Mouse (Mus musculus): ENCODE measurements around the gene Dcxr. TPM values are rescaled to one million over a fixed set of nuclear protein-coding genes. Genes with fewer than 3 reads are reported as not detected.

Gene Dcxr
- polyA plus RNA-seq, 1 experiment from 2014 or later, result 16.7 TPM

DNA sequence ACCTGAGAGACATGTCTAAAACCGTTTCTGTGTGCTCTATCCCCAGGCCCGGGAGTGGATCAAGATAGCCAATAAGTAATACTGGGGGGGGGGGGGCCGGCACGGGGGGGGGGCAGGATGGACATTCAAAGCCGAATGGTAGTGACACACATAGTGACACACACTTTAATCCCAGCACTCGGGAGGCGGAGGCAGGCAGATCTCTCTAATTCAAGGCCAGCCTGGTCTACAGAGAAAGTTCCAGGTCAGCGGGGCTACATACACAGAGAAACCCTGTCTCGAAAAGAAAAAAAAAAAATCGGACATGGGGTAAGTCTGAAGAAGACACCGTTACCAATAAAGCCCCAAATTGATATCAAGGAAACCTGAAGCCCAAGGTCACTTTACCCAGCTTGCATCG, 483 bp upstream of the Dcxr start:
- no peak overlapping the region for H3K4me3 ChIP-seq
- peaks cover 5% of the 10 kb centered on the region; the same call in 1 of the 2 replicates for H3K36me3 ChIP-seq
- no peaks in the 10 kb centered on the region for H3K9me3 ChIP-seq
- H3K27ac ChIP-seq, result no peak overlapping the region
- H3K4me1 ChIP-seq, result peaks cover 16% of the 10 kb centered on the region
- ATAC-seq (ENCODE audit: low FRiP score, low read depth), result no peak
- no peak overlapping the region for H3K9ac ChIP-seq
- peak overlapping the region; percentile 92 for H3K4me2 ChIP-seq (replicated peaks)
- peaks cover 12% of the 10 kb centered on the region; the same call in 1 of the 2 replicates for H3K27me3 ChIP-seq (replicated peaks)
- WGBS, result 63% methylated on average over 12 of the region's 12 CpGs

DNA sequence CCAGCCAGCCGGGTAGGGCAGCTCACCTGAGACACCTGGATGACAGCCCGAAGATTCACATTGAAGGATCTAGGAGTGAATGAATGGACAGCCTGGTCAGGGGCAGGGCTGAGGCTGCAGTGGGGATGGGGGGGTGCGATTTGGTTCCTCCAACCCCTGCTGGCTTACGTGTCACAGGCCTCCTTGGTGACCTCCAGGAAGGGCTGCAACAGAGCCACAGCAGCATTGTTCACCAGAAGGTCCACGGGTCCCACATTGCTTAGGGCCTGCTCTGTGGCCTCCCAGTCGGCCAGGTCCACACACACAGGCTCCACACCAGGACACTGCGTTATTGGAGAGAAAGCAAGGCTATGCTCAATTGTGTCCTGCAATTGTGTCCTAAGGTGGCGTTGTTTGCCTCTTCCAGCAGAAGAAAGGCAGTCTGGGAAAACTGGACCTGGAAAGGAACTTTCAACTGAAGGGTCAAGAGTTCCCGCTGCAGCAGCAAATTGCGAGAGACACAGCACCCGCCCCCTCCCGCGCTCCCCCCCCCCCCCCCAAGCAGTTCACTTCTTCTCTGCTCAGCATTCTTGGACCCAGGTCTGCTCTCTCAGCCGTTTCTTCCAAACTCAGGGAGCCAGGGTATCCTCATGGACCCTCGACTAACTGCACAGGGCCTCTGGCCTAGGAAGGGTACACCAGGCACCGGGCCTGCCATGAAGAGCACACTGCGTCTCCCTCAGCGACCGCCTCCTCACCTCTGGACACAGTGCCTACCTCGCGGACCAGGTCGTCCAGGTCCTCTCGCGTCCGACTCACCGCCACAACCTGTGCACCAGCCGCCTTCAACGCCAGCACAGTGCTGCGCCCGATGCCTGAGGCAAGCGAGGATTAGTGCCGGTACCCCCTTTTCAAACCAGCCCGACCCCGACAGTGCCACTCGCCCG, 575 bp downstream of the Dcxr start:
- Histone ChIP-seq H3K4me1 (peaks cover 23% of the 10 kb centered on the region), H3K4me3 (peak overlapping the region; percentile 53), H3K36me3 (peaks cover 5% of the 10 kb centered on the region; the same call in 1 of the 2 replicates), H3K9ac (peak overlapping the region; percentile 63), H3K4me2 (replicated peaks) (peak overlapping the region; percentile 92), H3K27me3 (replicated peaks) (peaks cover 22% of the 10 kb centered on the region; the same call in 1 of the 2 replicates), H3K27ac (no peak overlapping the region), H3K9me3 (no peaks in the 10 kb centered on the region)
- peak; percentile 43 for ATAC-seq (ENCODE audit: low FRiP score, low read depth)
- 16% methylated on average over 36 of the region's 36 CpGs for WGBS

DNA sequence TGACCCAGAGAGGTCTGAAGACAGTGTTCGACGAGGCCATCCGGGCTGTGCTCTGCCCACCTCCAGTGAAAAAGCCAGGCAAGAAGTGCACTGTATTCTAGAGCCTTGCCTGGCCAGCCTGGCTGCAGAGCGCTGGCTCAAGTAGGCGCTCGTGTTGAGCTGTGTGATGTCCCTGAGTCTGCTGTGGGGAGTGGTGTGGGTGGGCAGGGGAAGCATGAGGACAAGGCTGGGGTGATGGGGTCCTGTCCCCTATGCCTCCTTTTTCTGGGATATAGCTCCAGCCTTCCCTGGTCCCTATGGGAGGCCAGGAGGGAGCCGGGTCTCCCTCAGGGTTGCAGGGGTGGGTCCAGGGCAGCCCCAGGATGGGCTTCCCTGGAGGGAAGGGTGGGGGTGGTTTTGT, 3.6 kb downstream of the Dcxr start:
- no peak for ATAC-seq (ENCODE audit: low FRiP score, low read depth)
- Histone ChIP-seq H3K4me3 (no peak overlapping the region), H3K27me3 (replicated peaks) (peaks cover 18% of the 10 kb centered on the region; the same call in 1 of the 2 replicates), H3K36me3 (peaks cover 22% of the 10 kb centered on the region), H3K4me2 (replicated peaks) (no peak overlapping the region), H3K9ac (0 out of 2 replicates have a peak overlapping the region, but pooled peaks have one; percentile 4), H3K9me3 (no peaks in the 10 kb centered on the region), H3K27ac (no peak overlapping the region), H3K4me1 (peaks cover 26% of the 10 kb centered on the region)
- 84% methylated on average over 7 of the region's 7 CpGs for WGBS

DNA sequence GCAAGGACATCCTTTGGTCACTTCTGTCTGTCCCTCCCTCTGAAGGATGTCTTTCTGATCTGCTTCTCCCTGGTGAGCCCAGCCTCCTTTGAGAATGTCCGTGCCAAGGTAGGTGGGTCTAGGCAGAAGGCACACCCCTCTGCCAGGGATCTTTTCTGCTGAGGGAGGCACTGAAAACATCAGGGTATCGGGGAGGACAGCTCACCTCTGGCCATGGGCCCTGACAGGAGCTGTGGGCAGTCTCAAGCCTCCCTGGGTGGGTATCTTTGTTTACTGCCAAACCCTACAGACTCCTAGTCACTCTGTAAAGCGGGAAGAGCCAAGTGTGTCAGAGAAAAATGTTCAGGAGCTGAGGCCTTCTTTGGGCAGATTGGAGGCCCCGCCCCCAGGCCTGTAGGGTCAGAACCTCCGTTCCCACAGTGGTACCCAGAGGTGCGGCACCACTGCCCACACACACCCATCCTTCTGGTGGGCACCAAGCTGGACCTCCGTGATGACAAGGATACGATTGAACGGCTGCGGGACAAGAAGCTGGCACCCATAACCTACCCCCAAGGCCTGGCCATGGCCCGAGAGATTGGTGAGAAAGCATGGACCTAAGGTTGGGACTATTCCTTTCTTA, 4.2 kb downstream of the Dcxr start:
- peaks cover 17% of the 10 kb centered on the region; the same call in 1 of the 2 replicates for H3K27me3 ChIP-seq (replicated peaks)
- H3K36me3 ChIP-seq, result peaks cover 28% of the 10 kb centered on the region
- H3K27ac ChIP-seq, result no peak overlapping the region
- 86% methylated on average over 11 of the region's 11 CpGs for WGBS
- peak overlapping the region; percentile 99 for H3K4me2 ChIP-seq (replicated peaks)
- no peaks in the 10 kb centered on the region for H3K9me3 ChIP-seq
- H3K9ac ChIP-seq, result 0 out of 2 replicates have a peak overlapping the region, but pooled peaks have one; percentile 4
- H3K4me1 ChIP-seq, result peaks cover 26% of the 10 kb centered on the region
- H3K4me3 ChIP-seq, result no peak overlapping the region
- ATAC-seq (ENCODE audit: low FRiP score, low read depth), result no peak

DNA sequence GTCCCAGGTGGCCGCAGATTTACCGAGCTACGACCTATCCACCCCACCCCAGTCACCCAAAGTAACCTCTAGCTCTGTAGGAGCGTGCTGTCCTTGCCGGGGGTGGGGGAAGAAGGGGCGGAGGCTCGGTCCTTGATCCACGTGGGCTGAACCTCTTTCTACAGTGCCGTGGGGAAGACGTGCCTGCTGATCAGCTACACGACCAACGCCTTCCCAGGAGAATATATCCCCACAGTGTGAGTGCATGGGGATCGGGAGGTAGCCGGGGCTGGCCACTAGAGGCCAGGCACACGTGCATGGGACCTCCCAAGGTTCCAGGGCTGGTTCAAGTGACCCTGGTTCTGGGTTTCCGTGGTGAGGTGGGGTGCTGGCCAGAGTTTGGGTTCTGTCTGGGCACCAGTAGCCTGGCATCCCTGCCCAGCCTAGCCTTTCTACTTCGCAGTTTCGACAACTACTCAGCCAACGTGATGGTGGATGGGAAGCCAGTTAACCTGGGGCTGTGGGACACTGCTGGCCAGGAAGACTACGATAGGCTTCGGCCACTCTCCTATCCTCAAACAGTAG, 4.9 kb downstream of the Dcxr start:
- Histone ChIP-seq H3K4me3 (peak overlapping the region; percentile 67), H3K4me2 (replicated peaks) (peak overlapping the region; percentile 99), H3K9me3 (no peaks in the 10 kb centered on the region), H3K9ac (peak overlapping the region; percentile 87), H3K27me3 (replicated peaks) (peaks cover 17% of the 10 kb centered on the region; the same call in 1 of the 2 replicates), H3K36me3 (peaks cover 36% of the 10 kb centered on the region), H3K4me1 (peaks cover 26% of the 10 kb centered on the region), H3K27ac (no peak overlapping the region)
- no peak for ATAC-seq (ENCODE audit: low FRiP score, low read depth)
- 19% methylated on average over 21 of the region's 21 CpGs for WGBS

DNA sequence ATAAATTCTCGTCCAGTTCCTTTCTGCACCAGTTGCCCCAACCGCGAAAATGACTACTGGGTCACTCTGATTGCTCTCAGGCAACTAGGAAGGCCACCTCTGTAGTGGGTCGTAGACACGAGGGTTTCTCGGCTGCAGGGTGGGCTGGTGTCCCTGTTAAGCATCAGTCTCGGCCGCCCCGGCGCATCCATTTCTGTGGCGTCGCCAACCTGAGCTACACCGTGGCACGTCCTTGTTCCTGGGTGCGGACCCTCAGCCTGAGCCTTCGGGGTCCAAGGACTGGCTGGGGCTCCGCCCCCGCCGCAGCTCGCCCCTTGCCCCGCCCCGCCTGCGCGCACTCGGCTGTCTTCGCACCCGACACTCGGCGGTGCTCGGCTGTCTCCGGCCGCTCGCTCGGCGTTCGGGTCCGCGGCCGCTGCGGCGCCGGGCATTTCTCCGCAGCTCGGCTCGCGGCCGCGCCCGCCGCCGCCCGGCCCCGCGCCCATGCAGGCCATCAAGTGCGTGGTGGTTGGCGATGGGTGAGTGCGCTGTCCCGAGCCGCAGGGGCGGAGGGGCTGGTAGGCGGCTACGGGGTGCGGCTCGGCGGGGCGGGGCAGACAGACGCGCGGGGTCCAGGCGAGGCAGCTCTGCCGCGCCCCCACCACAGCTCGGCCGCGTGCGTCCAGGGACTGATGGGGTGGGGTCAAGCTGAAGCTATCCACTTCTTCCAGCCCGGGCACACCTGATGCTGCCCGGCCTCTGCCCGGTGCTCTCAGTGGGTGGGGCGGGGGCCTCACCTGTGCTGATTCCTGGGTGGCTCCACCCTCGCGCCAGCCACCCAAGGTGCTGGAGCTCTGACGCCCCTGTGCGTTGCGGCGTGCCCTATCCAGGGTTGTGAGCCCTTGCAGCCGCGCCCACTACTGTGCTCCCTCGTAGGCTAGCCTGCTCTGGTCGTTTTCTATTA, 5.7 kb downstream of the Dcxr start, which contains the start of gene Rac3:
Gene Rac3, plus strand, starts transcription at position 347 of the 943 bp plus-strand sequence.
- ATAC-seq (ENCODE audit: low FRiP score, low read depth), result peak; percentile 87
- Histone ChIP-seq H3K4me3 (peak within 1 kb of the TSS; percentile 67), H3K4me1 (peaks cover 18% of the 10 kb centered on the region), H3K4me2 (replicated peaks) (peak within 1 kb of the TSS; percentile 99), H3K9me3 (no peaks in the 10 kb centered on the region), H3K27me3 (replicated peaks) (peaks cover 17% of the 10 kb centered on the region; the same call in 1 of the 2 replicates), H3K27ac (no peak within 1 kb of the TSS), H3K9ac (peak within 1 kb of the TSS; percentile 87), H3K36me3 (peaks cover 40% of the 10 kb centered on the region)
- WGBS, result 1% methylated on average over 84 of the region's 90 CpGs

DNA sequence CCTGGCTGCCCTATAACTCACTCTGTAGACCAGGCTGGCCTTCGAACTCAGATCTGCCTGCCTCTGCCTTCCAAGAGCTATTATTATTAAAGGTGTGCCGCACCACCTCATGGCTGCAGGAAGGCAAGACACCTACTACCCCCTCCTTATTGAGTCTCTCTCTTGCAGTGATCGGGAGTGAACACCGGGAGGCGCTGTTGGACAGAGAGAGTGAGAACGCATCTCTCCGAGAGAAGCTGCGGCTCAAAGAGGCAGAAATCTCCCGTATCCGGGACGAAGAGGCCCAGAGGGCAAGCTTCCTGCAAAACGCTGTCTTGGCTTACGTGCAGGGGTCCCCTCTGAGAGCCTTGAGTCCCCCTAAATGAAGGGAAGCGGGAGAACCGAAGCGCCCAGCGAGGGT, 6.6 kb downstream of the Dcxr start:
- no peaks in the 10 kb centered on the region for H3K9me3 ChIP-seq
- H3K27ac ChIP-seq, result no peak overlapping the region
- H3K4me2 ChIP-seq (replicated peaks), result peak overlapping the region; percentile 99
- H3K27me3 ChIP-seq (replicated peaks), result peaks cover 13% of the 10 kb centered on the region; the same call in 1 of the 2 replicates
- H3K36me3 ChIP-seq, result peaks cover 40% of the 10 kb centered on the region
- H3K9ac ChIP-seq, result peak overlapping the region; percentile 87; the same call in 1 of the 2 replicates
- H3K4me3 ChIP-seq, result peak overlapping the region; percentile 67
- peak; percentile 17; the same call in 1 of the 2 replicates for ATAC-seq (ENCODE audit: low FRiP score, low read depth)
- H3K4me1 ChIP-seq, result peaks cover 17% of the 10 kb centered on the region
- WGBS, result 12% methylated on average over 17 of the region's 17 CpGs

DNA sequence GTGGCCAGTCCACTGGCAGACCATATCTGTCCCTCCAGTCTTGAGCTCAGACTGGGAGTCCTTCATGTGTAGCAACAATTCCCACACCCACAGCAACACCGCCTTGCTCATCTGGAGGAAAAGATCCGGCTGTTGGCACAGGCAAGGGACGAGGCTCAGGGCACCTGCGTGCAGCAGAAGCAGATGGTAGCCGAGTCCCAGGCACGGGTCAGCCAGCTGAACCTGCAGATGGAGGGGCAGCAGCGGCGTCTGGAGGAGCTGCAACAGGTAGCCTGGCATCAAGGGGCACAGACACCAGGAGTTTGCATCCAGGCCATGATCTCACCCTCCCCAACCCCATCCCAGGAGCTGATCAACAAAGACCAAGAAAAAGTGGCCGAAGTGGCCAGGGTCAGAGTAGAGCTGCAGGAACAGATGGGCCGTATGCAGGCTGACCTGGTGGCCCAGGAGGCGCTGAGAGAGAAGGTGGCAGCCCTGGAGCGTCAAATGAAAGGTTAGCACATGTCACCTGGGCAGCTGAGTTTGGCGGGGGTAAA, 7.2 kb downstream of the Dcxr start:
- Histone ChIP-seq H3K27me3 (replicated peaks) (peaks cover 13% of the 10 kb centered on the region; the same call in 1 of the 2 replicates), H3K9me3 (no peaks in the 10 kb centered on the region), H3K4me2 (replicated peaks) (peak overlapping the region; percentile 99; the same call in 1 of the 2 replicates), H3K4me3 (no peak overlapping the region), H3K36me3 (peaks cover 40% of the 10 kb centered on the region), H3K9ac (no peak overlapping the region), H3K4me1 (peaks cover 22% of the 10 kb centered on the region), H3K27ac (no peak overlapping the region)
- ATAC-seq (ENCODE audit: low FRiP score, low read depth), result no peak
- WGBS, result 91% methylated on average over 13 of the region's 13 CpGs

DNA sequence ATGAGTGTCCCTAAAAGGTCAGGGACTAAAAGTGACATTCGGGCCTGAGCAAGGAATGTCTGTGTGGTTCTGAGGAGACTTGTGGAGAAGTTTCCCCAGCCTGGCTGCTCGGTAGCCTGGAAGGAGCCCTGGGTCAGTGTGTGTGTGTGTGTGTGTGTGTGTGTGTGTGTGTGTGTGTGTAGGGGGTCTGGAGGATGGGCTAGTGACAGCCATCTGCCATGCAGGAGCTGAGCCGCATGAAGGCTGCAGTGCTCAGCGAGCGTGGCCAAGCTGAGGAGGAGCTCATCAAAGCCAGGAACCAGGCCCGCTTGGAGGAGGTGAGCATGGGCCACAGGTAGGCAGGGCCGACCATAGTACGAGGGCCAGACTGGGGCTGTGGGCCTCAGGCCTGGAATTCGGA, 7.8 kb downstream of the Dcxr start:
- no peak overlapping the region for H3K4me2 ChIP-seq (replicated peaks)
- no peaks in the 10 kb centered on the region for H3K9me3 ChIP-seq
- no peak overlapping the region for H3K4me3 ChIP-seq
- 90% methylated on average over 9 of the region's 9 CpGs for WGBS
- no peak for ATAC-seq (ENCODE audit: low FRiP score, low read depth)
- H3K36me3 ChIP-seq, result peaks cover 40% of the 10 kb centered on the region
- H3K27ac ChIP-seq, result no peak overlapping the region
- H3K27me3 ChIP-seq (replicated peaks), result peaks cover 13% of the 10 kb centered on the region; the same call in 1 of the 2 replicates
- peaks cover 29% of the 10 kb centered on the region for H3K4me1 ChIP-seq
- H3K9ac ChIP-seq, result no peak overlapping the region

DNA sequence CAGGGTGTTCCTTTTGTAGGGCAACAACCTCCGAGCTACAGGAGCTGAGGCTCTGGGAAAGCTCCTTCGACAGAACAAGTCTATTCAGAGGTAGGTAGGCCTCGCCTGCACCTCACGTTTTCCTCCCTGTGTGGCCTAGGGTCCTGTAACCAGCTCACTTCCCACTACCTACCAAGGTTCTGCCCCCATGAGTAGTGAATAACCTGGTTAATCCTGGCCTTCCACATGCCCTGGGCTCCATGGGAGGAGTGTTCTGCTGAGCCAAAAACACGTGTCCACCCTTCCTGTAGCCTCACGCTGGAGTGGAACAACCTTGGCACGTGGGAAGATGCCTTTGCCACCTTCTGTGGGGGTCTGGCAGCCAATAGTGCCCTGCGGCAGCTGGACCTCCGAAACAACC, 11.9 kb downstream of the Dcxr start:
- Histone ChIP-seq H3K27me3 (replicated peaks) (no peaks in the 10 kb centered on the region), H3K36me3 (peaks cover 40% of the 10 kb centered on the region), H3K9me3 (no peaks in the 10 kb centered on the region), H3K4me1 (peaks cover 38% of the 10 kb centered on the region), H3K4me3 (no peak overlapping the region), H3K4me2 (replicated peaks) (peak overlapping the region; percentile 98), H3K9ac (no peak overlapping the region), H3K27ac (no peak overlapping the region)
- no peak for ATAC-seq (ENCODE audit: low FRiP score, low read depth)
- WGBS, result 88% methylated on average over 9 of the region's 9 CpGs

DNA sequence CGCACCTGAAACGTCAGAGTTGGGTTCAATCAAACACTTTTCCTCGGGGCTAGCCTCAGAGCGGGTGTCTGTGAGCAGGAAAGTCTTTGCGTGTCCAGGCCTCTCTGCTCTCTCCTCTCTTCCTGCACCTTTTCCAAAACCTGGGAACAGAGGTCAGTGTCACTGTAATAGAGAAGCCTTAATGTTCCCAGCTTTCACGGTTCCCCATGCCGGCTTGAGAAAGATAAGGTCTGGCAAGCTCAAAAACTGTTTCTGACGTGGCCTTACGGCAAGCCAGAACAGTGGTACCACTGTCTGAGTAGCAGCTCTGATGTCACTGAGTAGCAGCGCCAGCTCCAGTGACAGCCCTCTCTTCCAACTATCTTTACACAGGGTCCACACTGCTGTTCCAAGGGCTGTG, 12.5 kb downstream of the Dcxr start:
- Histone ChIP-seq H3K9ac (peak overlapping the region; percentile 67), H3K4me3 (peak overlapping the region; percentile 58), H3K27me3 (replicated peaks) (no peaks in the 10 kb centered on the region), H3K27ac (no peak overlapping the region), H3K4me2 (replicated peaks) (peak overlapping the region; percentile 98), H3K36me3 (peaks cover 38% of the 10 kb centered on the region), H3K4me1 (peaks cover 38% of the 10 kb centered on the region), H3K9me3 (no peaks in the 10 kb centered on the region)
- no peak for ATAC-seq (ENCODE audit: low FRiP score, low read depth)
- WGBS, result 60% methylated on average over 10 of the region's 10 CpGs
